Mouse (Mus musculus) cerebellum, adult 2 months (tissue): ENCODE results near the gene Cant1.

Experiments used
- CTCF ChIP-seq: fragments of 200-500 bp; IDR thresholded peaks from 2 replicates; pipeline ENCODE4 v1.5.1; 2011; ENCODE audit warnings: low read depth, mild to moderate bottlenecking, control low read depth, low read length, moderate library complexity, borderline replicate concordance; ENCODE audit not compliant: insufficient read depth
- POLR2A ChIP-seq: fragments of 200-500 bp; IDR thresholded peaks from 2 replicates; pipeline ENCODE4 v1.6.1; 2011; ENCODE audit warnings: low read length, control low read depth, borderline replicate concordance; ENCODE audit not compliant: insufficient read depth

- TF ChIP-seq CTCF (no peak), POLR2A (no peak)
These were observed 53.7 kb downstream of the Cant1 start for GRCm38 (mm10) chr11:118365171-118365570.
